Comparison of ENCODE assay signal across 9 mouse cellular contexts in the genomic region with DNA sequence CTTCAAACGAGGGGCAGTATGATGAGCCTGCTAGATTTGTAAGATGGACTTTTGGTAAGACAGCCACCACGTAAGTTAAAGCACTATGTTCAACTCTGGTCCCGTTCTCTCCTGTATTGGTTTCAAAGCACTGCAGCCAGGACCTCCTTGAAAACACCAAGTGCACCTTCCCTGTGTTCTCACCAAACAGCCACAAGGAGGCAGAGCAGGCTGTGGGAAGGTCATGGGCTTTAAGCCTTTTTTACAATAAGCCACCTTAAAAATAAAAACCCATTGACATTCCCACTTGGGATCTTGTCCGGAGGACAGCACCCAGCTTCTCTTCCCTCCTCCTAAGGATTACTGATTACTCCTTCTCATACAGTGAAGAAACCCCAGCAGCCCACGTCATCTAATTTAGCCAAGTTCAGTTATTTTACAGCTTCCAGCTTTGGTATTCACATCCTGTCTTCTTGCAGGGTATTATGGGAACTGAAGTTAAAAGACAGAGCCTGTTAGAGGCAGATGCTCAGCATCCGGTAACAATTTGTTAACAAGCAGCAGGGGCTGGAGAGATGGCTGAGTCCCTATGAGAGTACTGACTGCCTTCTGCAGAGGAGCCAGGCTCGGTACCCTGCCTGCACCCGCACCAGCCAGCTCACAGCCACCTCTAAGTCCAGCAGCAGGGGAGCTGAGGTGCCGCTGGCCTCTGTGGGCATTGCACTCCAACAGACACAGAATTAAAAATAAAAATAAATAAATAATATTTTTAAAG. TPM values are rescaled to one million over a fixed set of nuclear protein-coding genes. Genes with fewer than 3 reads are reported as not detected.
DNase-seq lines count a peak whose midpoint lies in the region; ATAC-seq lines count a peak whose summit lies in the region.
"Had no signal": no experiment of that assay in that cellular context is flagged by ENCODE, and none has a peak within 500 bp of the region (broad histone marks: within the 10 kb centered on the region; RNA-seq: fewer than 3 reads in every experiment).

No protein-coding gene starts in this region.

- intact Hi-C loops in left cerebral cortex, postnatal 25 days (cut with DNase I): loop anchor here (2.0 to 5.0 kb wide), 2 partner anchors 133 to 193 kb away; partner anchors contain the start of gene Ppp2r5e

- H3K9ac ChIP-seq in liver, embryonic 11.5 days (ENCODE audit: low read depth, low read length): no peak overlapping the region
- H3K9ac ChIP-seq: midbrain, embryonic 12.5 days had no signal

- H3K4me2 ChIP-seq in liver, embryonic 11.5 days: no peak overlapping the region
- H3K4me2 ChIP-seq: midbrain, embryonic 12.5 days had no signal

- H3K4me1 ChIP-seq in liver, embryonic 11.5 days (replicated peaks; ENCODE audit: control insufficient read depth, insufficient read depth, low read length): no peaks in the 10 kb centered on the region
- H3K4me1 ChIP-seq: midbrain, embryonic 12.5 days had no signal

- peak; percentile 62 for DNase-seq in adrenal gland, postnatal 14 days
- DNase-seq in adrenal gland, adult 2 months: no peak
- DNase-seq in liver (peak; percentile 13), adipocyte (ENCODE audit: low spot score) (peak; percentile 66)
- DNase-seq in liver, embryonic 11.5 days (ENCODE audit: low spot score): no peak
- DNase-seq in frontal cortex, postnatal 10 days (ENCODE audit: low spot score in 2 of 2): peak; percentile 22 to 38
- peak; percentile 45 to 54 for DNase-seq in left cerebral cortex, postnatal 25 days (ENCODE audit: low spot score in 2 of 2)
- peak; percentile 43 for DNase-seq in right cerebral cortex, postnatal 25 days

- no peaks in the 10 kb centered on the region for H3K27me3 ChIP-seq in liver, embryonic 11.5 days (replicated peaks; ENCODE audit: control insufficient read depth, insufficient read depth, low read length)
- H3K27me3 ChIP-seq: midbrain, embryonic 12.5 days had no signal

- H3K27ac ChIP-seq in liver, embryonic 11.5 days (ENCODE audit: low read depth, low read length): no peak overlapping the region
- H3K27ac ChIP-seq: midbrain, embryonic 12.5 days had no signal

- no peak for ATAC-seq in liver, embryonic 11.5 days (replicated peaks; ENCODE audit: low FRiP score)

- no peaks in the 10 kb centered on the region for H3K9me3 ChIP-seq in liver, embryonic 11.5 days (ENCODE audit: control insufficient read depth, low read length)
- H3K9me3 ChIP-seq: midbrain, embryonic 12.5 days had no signal

- no peak overlapping the region for H3K4me3 ChIP-seq in liver, embryonic 11.5 days (ENCODE audit: low read depth, low read length)
- H3K4me3 ChIP-seq: midbrain, embryonic 12.5 days had no signal

- peaks cover 14% of the 10 kb centered on the region; the same call in 1 of the 2 replicates for H3K36me3 ChIP-seq in liver, embryonic 11.5 days (ENCODE audit: control insufficient read depth, insufficient read depth, low read length)

- WGBS in liver, embryonic 11.5 days: 87% methylated on average over 9 of the region's 9 CpGs

RNA-seq across cellular contexts. Expression of gene Gphb5, which starts 47.6 kb away (rescaled TPM):
- not detected in 2 replicates for total RNA-seq in adrenal gland, postnatal 14 days (2021)
- not detected for total RNA-seq in adrenal gland, adult 2 months (2021)
- polyA plus RNA-seq in adrenal gland, adult 2 months (2012; rRNA removed): not detected in 2 replicates
- polyA plus RNA-seq in liver, embryonic 11.5 days (2014; fragmentation: Nextera tagmentation; extraction: Ambion mirVana): not detected in 2 replicates
- total RNA-seq in left cerebral cortex, postnatal 25 days (2021): not detected

Comparison
In these comparisons a context has a peak if more than half of its experiments do, and no peak if none do; other contexts are left out.
1. DNase-seq: peak in adrenal gland, postnatal 14 days (single experiment), liver (single experiment), adipocyte (single experiment), frontal cortex, postnatal 10 days (2 of 2), left cerebral cortex, postnatal 25 days (2 of 2) and right cerebral cortex, postnatal 25 days (single experiment); none in adrenal gland, adult 2 months (single experiment) and liver, embryonic 11.5 days (single experiment).